Mouse (Mus musculus) embryo, embryonic 9.5 days (tissue): ENCODE results near the gene Dpp6.
"Not testable (repeated sequence)": the region's sequence is repeated elsewhere in the genome, so short reads cannot be mapped to it uniquely, and the experiment has no call there.

Experiments
- DNase-seq: peaks from one replicate; pipeline ENCODE4 v3.0.0-alpha.2; 2017; ENCODE audit errors: extremely low spot score

The Dpp6 gene

GRCm38 (mm10) chr5:27481706-27482105 lies 664.7 kb downstream of the Dpp6 start:
- DNase-seq: no peak

GRCm38 (mm10) chr5:27486138-27486537 lies 669.1 kb downstream of the Dpp6 start:
- DNase-seq: no peak

- no peak for DNase-seq
Measured at GRCm38 (mm10) chr5:27490942-27491341, 673.9 kb downstream of the Dpp6 start.

GRCm38 (mm10) chr5:27501338-27501737 lies 684.3 kb downstream of the Dpp6 start, which contains the start of gene Speer4b:
Speer4b (minus strand) TSS chr5:27501438.
- not testable (repeated sequence) for DNase-seq

GRCm38 (mm10) chr5:27518716-27519115 lies 701.7 kb downstream of the Dpp6 start:
- DNase-seq: no peak

GRCm38 (mm10) chr5:27526906-27527305 lies 709.9 kb downstream of the Dpp6 start:
- DNase-seq: no peak

- DNase-seq: peak; percentile 39
Measured at GRCm38 (mm10) chr5:27544816-27545270, 727.8 kb downstream of the Dpp6 start.

GRCm38 (mm10) chr5:27549291-27549690 lies 732.3 kb downstream of the Dpp6 start:
- no peak for DNase-seq

GRCm38 (mm10) chr5:27565700-27566099 lies 748.7 kb downstream of the Dpp6 start:
- peak; percentile 3 for DNase-seq

- DNase-seq: no peak
Measured at GRCm38 (mm10) chr5:27587970-27588758, 771.2 kb downstream of the Dpp6 start.

- no peak for DNase-seq
Measured at GRCm38 (mm10) chr5:27604132-27604531, 787.1 kb downstream of the Dpp6 start.

- DNase-seq: peak; percentile 25
Measured at GRCm38 (mm10) chr5:27615769-27616168, 798.8 kb downstream of the Dpp6 start.

GRCm38 (mm10) chr5:27621811-27622210 lies 804.8 kb downstream of the Dpp6 start:
- no peak for DNase-seq

GRCm38 (mm10) chr5:27623876-27624275 lies 806.9 kb downstream of the Dpp6 start:
- no peak for DNase-seq

- no peak for DNase-seq
Measured at GRCm38 (mm10) chr5:27632151-27632550, 815.1 kb downstream of the Dpp6 start.

GRCm38 (mm10) chr5:27635941-27636340 lies 818.9 kb downstream of the Dpp6 start:
- DNase-seq: no peak

- no peak for DNase-seq
Measured at GRCm38 (mm10) chr5:27641876-27642275, 824.9 kb downstream of the Dpp6 start.

- DNase-seq: peak; percentile 46
Measured at GRCm38 (mm10) chr5:27651879-27652814, 835.1 kb downstream of the Dpp6 start.

- no peak for DNase-seq
Measured at GRCm38 (mm10) chr5:27656101-27656500, 839.1 kb downstream of the Dpp6 start.

GRCm38 (mm10) chr5:27657672-27658071 lies 840.7 kb downstream of the Dpp6 start:
- no peak for DNase-seq

GRCm38 (mm10) chr5:27658165-27658564 lies 841.2 kb downstream of the Dpp6 start:
- no peak for DNase-seq

- DNase-seq: no peak
Measured at GRCm38 (mm10) chr5:27658569-27658968, 841.6 kb downstream of the Dpp6 start.
